Mouse (Mus musculus): ENCODE results near the gene Aak1.
"Not testable (repeated sequence)": the region's sequence is repeated elsewhere in the genome, so short reads cannot be mapped to it uniquely, and the experiment has no call there.

Gene Aak1

GRCm38 (mm10) chr6:87026980-87027379 is 177.7 kb downstream of the Aak1 start:
- DNase-seq (ENCODE audit: low spot score), result no peak

GRCm38 (mm10) chr6:87028881-87029280 is 179.6 kb downstream of the Aak1 start:
- no peak for DNase-seq (ENCODE audit: low spot score)

GRCm38 (mm10) chr6:87031310-87031709 is 182.0 kb downstream of the Aak1 start:
- DNase-seq (ENCODE audit: low spot score), result not testable (repeated sequence)

- DNase-seq (ENCODE audit: low spot score), result no peak
These were observed 183.1 kb downstream of the Aak1 start for GRCm38 (mm10) chr6:87032401-87032800.

- no peak for DNase-seq (ENCODE audit: low spot score)
These were observed 185.1 kb downstream of the Aak1 start for GRCm38 (mm10) chr6:87034395-87034794.

GRCm38 (mm10) chr6:87037826-87038620 is 188.7 kb downstream of the Aak1 start:
- peak; percentile 46 for DNase-seq (ENCODE audit: low spot score)

- no peak for DNase-seq (ENCODE audit: low spot score)
These were observed 189.8 kb downstream of the Aak1 start for GRCm38 (mm10) chr6:87039161-87039560.

- peak; percentile 75 for DNase-seq (ENCODE audit: low spot score)
These were observed 191.7 kb downstream of the Aak1 start for GRCm38 (mm10) chr6:87040971-87041370.

- no peak for DNase-seq (ENCODE audit: low spot score)
These were observed 192.1 kb downstream of the Aak1 start for GRCm38 (mm10) chr6:87041431-87041830.

GRCm38 (mm10) chr6:87042004-87042336 is 192.7 kb downstream of the Aak1 start:
- DNase-seq (ENCODE audit: low spot score), result no peak

GRCm38 (mm10) chr6:87042337-87043130 is 193.2 kb downstream of the Aak1 start, which contains the start of gene Gfpt1:
Gfpt1 (plus strand) TSS chr6:87042846.
- DNase-seq (ENCODE audit: low spot score), result peak; percentile 96

GRCm38 (mm10) chr6:87043131-87043516 is 193.8 kb downstream of the Aak1 start:
- DNase-seq (ENCODE audit: low spot score), result no peak

GRCm38 (mm10) chr6:87044895-87045294 is 195.6 kb downstream of the Aak1 start:
- no peak for DNase-seq (ENCODE audit: low spot score)

GRCm38 (mm10) chr6:87045507-87045906 is 196.2 kb downstream of the Aak1 start:
- no peak for DNase-seq (ENCODE audit: low spot score)

GRCm38 (mm10) chr6:87048712-87049111 is 199.4 kb downstream of the Aak1 start:
- DNase-seq (ENCODE audit: low spot score), result not testable (repeated sequence)

- DNase-seq (ENCODE audit: low spot score), result no peak
These were observed 202.6 kb downstream of the Aak1 start for GRCm38 (mm10) chr6:87051886-87052425.
